Mouse (Mus musculus) embryo, embryonic 11.5 days (tissue): ENCODE results near the gene Ap4b1.

ENCODE experiments used
- DNase-seq: peaks from one replicate; pipeline ENCODE4 v3.0.0-alpha.2; 2012; ENCODE audit warnings: low read depth, low spot score

Gene Ap4b1

GRCm38 (mm10) chr3:103852565-103853299 is 43.4 kb downstream of the Ap4b1 start:
- DNase-seq, result peak; percentile 13

- no peak for DNase-seq
Observed at GRCm38 (mm10) chr3:103853804-103854203, 44.5 kb downstream of the Ap4b1 start.

GRCm38 (mm10) chr3:103857036-103857805 is 47.9 kb downstream of the Ap4b1 start:
- DNase-seq, result no peak

GRCm38 (mm10) chr3:103857977-103858563 is 48.8 kb downstream of the Ap4b1 start:
- no peak for DNase-seq

GRCm38 (mm10) chr3:103858881-103859801 is 49.8 kb downstream of the Ap4b1 start, which contains the start of gene Ptpn22:
Gene Ptpn22, plus strand, starts transcription at chr3:103859795.
- no peak for DNase-seq

- DNase-seq, result no peak
Observed at GRCm38 (mm10) chr3:103859851-103860391, 50.6 kb downstream of the Ap4b1 start.

GRCm38 (mm10) chr3:103862721-103863220 is 53.5 kb downstream of the Ap4b1 start:
- no peak for DNase-seq

GRCm38 (mm10) chr3:103864200-103864599 is 54.9 kb downstream of the Ap4b1 start:
- no peak for DNase-seq

- DNase-seq, result no peak
Observed at GRCm38 (mm10) chr3:103867424-103867971, 58.2 kb downstream of the Ap4b1 start.

- no peak for DNase-seq
Observed at GRCm38 (mm10) chr3:103868008-103868407, 58.7 kb downstream of the Ap4b1 start.
